Mouse (Mus musculus): ENCODE data around the gene Tln2. TPM values are rescaled to one million over a fixed set of nuclear protein-coding genes. Genes with fewer than 3 reads are reported as not detected.

Gene Tln2
- polyA plus RNA-seq, 2 experiments: 0.98 to 2.5 TPM

DNA sequence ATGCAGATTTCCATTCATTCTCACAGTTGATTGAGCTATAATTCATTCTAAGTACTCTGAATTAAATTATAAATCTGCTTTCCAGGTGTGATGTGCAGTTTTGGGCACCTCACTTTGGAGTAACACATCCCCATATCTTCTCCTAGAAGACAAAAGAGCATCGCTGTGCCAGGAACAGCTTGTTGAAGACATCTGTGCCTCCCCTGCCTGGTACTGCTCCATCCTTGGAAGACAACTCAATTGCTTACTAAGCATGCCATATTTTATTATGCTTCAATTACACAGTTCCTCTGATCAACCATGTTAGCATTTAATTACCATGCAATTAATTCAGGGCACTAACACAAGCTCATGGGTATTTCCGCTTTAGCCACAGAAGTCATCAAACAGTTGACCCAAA, 31.8 kb downstream of the Tln2 start:
- 84% methylated on average over 2 of the region's 2 CpGs for WGBS (ENCODE audit: insufficient replicate concordance)
- no peaks in the 10 kb centered on the region for H3K36me3 ChIP-seq (replicated peaks; ENCODE audit: control insufficient read depth, insufficient read depth, low read depth)
- H3K27me3 ChIP-seq (ENCODE audit: control insufficient read depth, insufficient read depth, low read length): no peaks in the 10 kb centered on the region
- no peak overlapping the region for H3K9ac ChIP-seq (replicated peaks)
- H3K27ac ChIP-seq: no peak overlapping the region
- DNase-seq (ENCODE audit: low read depth in 3 of 3, low spot score in 3 of 3) (no peak), ATAC-seq (ENCODE audit: insufficient read depth) (no peak)
- no peak overlapping the region for H3K4me3 ChIP-seq (ENCODE audit: insufficient read depth in 1 of 2, low read depth in 2 of 2, low read length in 2 of 2)
- TF ChIP-seq CTCF (IDR thresholded peaks at IDR 0.05; ENCODE audit: low read depth) (no peak), EP300 (IDR thresholded peaks at IDR 0.05; ENCODE audit: low read depth) (no peak)
- no peak overlapping the region for H3K4me2 ChIP-seq (ENCODE audit: low read depth)
- no peaks in the 10 kb centered on the region for H3K9me3 ChIP-seq (ENCODE audit: control insufficient read depth, low read length)
- H3K4me1 ChIP-seq (replicated peaks; ENCODE audit: control insufficient read depth in 2 of 2, insufficient read depth in 2 of 2, low read length in 1 of 2): no peaks in the 10 kb centered on the region

DNA sequence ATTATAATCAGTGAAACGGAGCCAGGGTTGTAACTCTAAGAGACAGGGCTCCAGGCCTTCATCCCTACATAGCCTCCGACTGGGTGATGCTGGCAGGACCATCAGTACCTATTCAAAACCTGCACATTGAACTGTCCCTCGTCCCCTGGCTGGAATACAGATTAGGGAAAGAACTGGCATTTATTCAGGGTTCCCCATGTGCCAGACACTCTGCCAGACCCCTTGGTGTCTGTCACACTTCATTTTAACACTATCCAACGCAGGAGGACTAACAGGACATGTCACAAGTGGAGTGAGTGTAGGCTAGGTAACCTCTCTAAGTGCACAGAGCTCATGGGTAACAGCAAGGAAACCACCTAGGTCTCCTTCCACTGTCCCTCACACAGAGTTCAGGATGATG, 37.8 kb downstream of the Tln2 start:
- ATAC-seq (ENCODE audit: insufficient read depth) (no peak), DNase-seq (ENCODE audit: low read depth in 3 of 3, low spot score in 3 of 3) (no peak)
- TF ChIP-seq CTCF (IDR thresholded peaks at IDR 0.05; ENCODE audit: low read depth) (no peak), EP300 (IDR thresholded peaks at IDR 0.05; ENCODE audit: low read depth) (no peak)
- Histone ChIP-seq H3K4me3 (ENCODE audit: insufficient read depth in 1 of 2, low read depth in 2 of 2, low read length in 2 of 2) (no peak overlapping the region), H3K4me2 (ENCODE audit: low read depth) (no peak overlapping the region), H3K9me3 (ENCODE audit: control insufficient read depth, low read length) (no peaks in the 10 kb centered on the region), H3K9ac (replicated peaks) (no peak overlapping the region), H3K36me3 (replicated peaks; ENCODE audit: control insufficient read depth, insufficient read depth, low read depth) (no peaks in the 10 kb centered on the region), H3K4me1 (replicated peaks; ENCODE audit: control insufficient read depth in 2 of 2, insufficient read depth in 2 of 2, low read length in 1 of 2) (no peaks in the 10 kb centered on the region), H3K27ac (no peak overlapping the region), H3K27me3 (ENCODE audit: control insufficient read depth, insufficient read depth, low read length) (no peaks in the 10 kb centered on the region)
- WGBS (ENCODE audit: insufficient replicate concordance): 44% methylated on average over 4 of the region's 4 CpGs

DNA sequence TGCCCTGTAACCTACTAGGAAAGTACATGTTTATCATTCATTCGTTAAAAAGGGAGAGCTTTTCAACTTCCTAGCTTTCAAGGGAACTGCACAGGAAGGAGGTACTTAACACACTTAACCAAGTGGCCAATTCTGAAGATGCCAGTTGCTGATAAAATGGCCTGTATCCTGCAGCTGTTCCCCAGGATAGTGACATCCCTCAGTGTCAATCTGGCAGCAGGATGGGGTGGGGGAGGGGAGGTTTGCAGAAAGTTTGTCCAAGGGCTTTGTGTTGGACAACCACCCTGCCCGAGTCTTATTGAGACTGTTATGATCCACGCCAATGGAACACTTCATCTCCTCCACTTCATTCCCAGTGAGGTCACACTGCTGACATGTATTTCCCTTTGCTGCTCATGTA, 50.0 kb downstream of the Tln2 start:
- H3K4me2 ChIP-seq (ENCODE audit: low read depth): no peak overlapping the region
- no peak overlapping the region for H3K27ac ChIP-seq
- H3K27me3 ChIP-seq (ENCODE audit: control insufficient read depth, insufficient read depth, low read length): no peaks in the 10 kb centered on the region
- H3K4me3 ChIP-seq (ENCODE audit: insufficient read depth in 1 of 2, low read depth in 2 of 2, low read length in 2 of 2): no peak overlapping the region
- DNase-seq (ENCODE audit: low read depth in 3 of 3, low spot score in 3 of 3) (no peak), ATAC-seq (ENCODE audit: insufficient read depth) (no peak)
- H3K9ac ChIP-seq (replicated peaks): no peak overlapping the region
- WGBS (ENCODE audit: insufficient replicate concordance): 9% methylated on average over 3 of the region's 3 CpGs
- no peaks in the 10 kb centered on the region for H3K9me3 ChIP-seq (ENCODE audit: control insufficient read depth, low read length)
- no peaks in the 10 kb centered on the region for H3K36me3 ChIP-seq (replicated peaks; ENCODE audit: control insufficient read depth, insufficient read depth, low read depth)
- TF ChIP-seq EP300 (IDR thresholded peaks at IDR 0.05; ENCODE audit: low read depth): no peak
- TF ChIP-seq CTCF (IDR thresholded peaks at IDR 0.05; ENCODE audit: low read depth): no peak
- no peaks in the 10 kb centered on the region for H3K4me1 ChIP-seq (replicated peaks; ENCODE audit: control insufficient read depth in 2 of 2, insufficient read depth in 2 of 2, low read length in 1 of 2)

DNA sequence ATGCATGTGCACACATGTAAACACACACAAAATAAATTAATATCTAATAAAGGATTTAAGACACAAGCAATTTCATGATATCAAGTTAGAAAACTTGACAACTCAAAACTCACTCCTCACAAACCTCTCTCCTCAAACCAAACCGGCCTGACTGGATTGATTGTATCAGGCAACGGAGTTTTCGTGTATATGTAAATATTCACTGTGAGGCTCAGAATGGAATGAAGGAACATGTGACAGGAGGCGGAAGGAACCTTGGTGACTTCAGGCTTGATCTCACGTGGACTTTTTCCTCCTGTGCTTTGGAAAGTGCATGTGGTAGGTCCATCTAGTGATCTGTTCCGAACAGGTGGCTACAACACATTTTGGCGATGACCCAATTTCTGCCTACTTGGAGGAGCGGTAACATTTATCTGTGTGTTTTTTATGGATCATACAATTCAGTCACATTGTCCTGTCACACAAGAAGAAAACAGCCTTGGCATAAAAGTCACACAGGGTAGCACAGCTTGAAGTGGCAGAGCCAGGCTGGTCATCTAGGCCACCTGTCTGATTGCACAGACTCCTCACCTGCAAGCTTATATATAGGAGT, 54.7 kb downstream of the Tln2 start:
- TF ChIP-seq CTCF (IDR thresholded peaks at IDR 0.05; ENCODE audit: low read depth): no peak
- WGBS (ENCODE audit: insufficient replicate concordance): 69% methylated on average over 8 of the region's 8 CpGs
- ATAC-seq (ENCODE audit: insufficient read depth): no peak
- H3K4me2 ChIP-seq (ENCODE audit: low read depth): no peak overlapping the region
- H3K36me3 ChIP-seq (replicated peaks; ENCODE audit: control insufficient read depth, insufficient read depth, low read depth): no peaks in the 10 kb centered on the region
- no peaks in the 10 kb centered on the region for H3K4me1 ChIP-seq (replicated peaks; ENCODE audit: control insufficient read depth in 2 of 2, insufficient read depth in 2 of 2, low read length in 1 of 2)
- no peaks in the 10 kb centered on the region for H3K9me3 ChIP-seq (ENCODE audit: control insufficient read depth, low read length)
- H3K4me3 ChIP-seq (ENCODE audit: insufficient read depth in 1 of 2, low read depth in 2 of 2, low read length in 2 of 2): no peak overlapping the region
- H3K27ac ChIP-seq: no peak overlapping the region
- DNase-seq (ENCODE audit: low read depth in 3 of 3, low spot score in 3 of 3): no peak
- no peak overlapping the region for H3K9ac ChIP-seq (replicated peaks)
- no peaks in the 10 kb centered on the region for H3K27me3 ChIP-seq (ENCODE audit: control insufficient read depth, insufficient read depth, low read length)

DNA sequence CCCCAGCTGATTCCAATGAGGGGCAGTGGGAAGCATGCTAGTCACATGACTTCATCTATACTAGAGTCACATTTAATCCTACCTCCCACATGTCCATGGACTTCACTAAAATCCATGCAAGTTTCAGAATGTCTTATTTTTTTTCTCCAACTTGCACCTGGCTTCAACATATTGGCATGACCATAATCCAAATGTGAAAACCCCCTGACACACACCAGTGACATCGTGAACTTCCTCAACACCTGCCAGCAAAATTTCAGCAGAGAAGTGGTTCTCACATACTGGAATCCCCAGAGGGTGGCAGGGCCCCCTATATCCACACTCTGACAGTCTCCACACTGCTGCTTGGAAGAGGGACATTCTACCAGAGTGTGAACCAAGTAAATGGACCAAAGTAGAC, 57.7 kb downstream of the Tln2 start:
- no peak for DNase-seq (ENCODE audit: low read depth in 3 of 3, low spot score in 3 of 3)
- no peaks in the 10 kb centered on the region for H3K27me3 ChIP-seq (ENCODE audit: control insufficient read depth, insufficient read depth, low read length)
- no peak overlapping the region for H3K4me3 ChIP-seq (ENCODE audit: insufficient read depth in 1 of 2, low read depth in 2 of 2, low read length in 2 of 2)
- no peaks in the 10 kb centered on the region for H3K4me1 ChIP-seq (replicated peaks; ENCODE audit: control insufficient read depth in 2 of 2, insufficient read depth in 2 of 2, low read length in 1 of 2)
- no peak overlapping the region for H3K9ac ChIP-seq (replicated peaks)
- no peak overlapping the region for H3K4me2 ChIP-seq (ENCODE audit: low read depth)
- H3K27ac ChIP-seq: no peak overlapping the region
- no peak for TF ChIP-seq CTCF (IDR thresholded peaks at IDR 0.05; ENCODE audit: low read depth)
- no peak for TF ChIP-seq EP300 (IDR thresholded peaks at IDR 0.05; ENCODE audit: low read depth)
- WGBS (ENCODE audit: insufficient replicate concordance): 39% methylated on average over 1 of the region's 1 CpGs
- no peaks in the 10 kb centered on the region for H3K9me3 ChIP-seq (ENCODE audit: control insufficient read depth, low read length)
- no peak for ATAC-seq (ENCODE audit: insufficient read depth)
- no peaks in the 10 kb centered on the region for H3K36me3 ChIP-seq (replicated peaks; ENCODE audit: control insufficient read depth, insufficient read depth, low read depth)

Measured in liver, embryonic 14.5 days (tissue).